In genomic region chr6:131353352-131353919, GRCm38 (mm10) we compare ENCODE assay signal across 8 mouse cellular contexts. TPM values are rescaled to one million over a fixed set of nuclear protein-coding genes. Genes with fewer than 3 reads are reported as not detected.
DNase-seq lines count a peak whose midpoint lies in the region; ATAC-seq and TF ChIP-seq lines count a peak whose summit lies in the region.

Gene Styk1 (minus strand): TSS chr6:131353597.

- H3K4me2 ChIP-seq in hindbrain, embryonic 12.5 days (replicated peaks), result peak within 1 kb of the TSS; percentile 54
- peak within 1 kb of the TSS; percentile 54 for H3K4me2 ChIP-seq in lung, postnatal 0 days (replicated peaks; ENCODE audit: low read depth, low read length)

- no peaks in the 10 kb centered on the region for H3K36me3 ChIP-seq in hindbrain, embryonic 12.5 days
- H3K36me3 ChIP-seq in lung, postnatal 0 days (ENCODE audit: insufficient read depth, low read length), result no peaks in the 10 kb centered on the region

- TF ChIP-seq CTCF in lung, postnatal 0 days (IDR thresholded peaks at IDR 0.05), result peak; percentile 89

- no peak within 1 kb of the TSS; the same call in 1 of the 2 replicates for H3K9ac ChIP-seq in hindbrain, embryonic 12.5 days
- no peak within 1 kb of the TSS for H3K9ac ChIP-seq in lung, postnatal 0 days (replicated peaks; ENCODE audit: low read depth)

- peak; percentile 81 for ATAC-seq in hindbrain, embryonic 12.5 days (ENCODE audit: low FRiP score)
- peak; percentile 89 for ATAC-seq in lung, postnatal 0 days

- H3K9me3 ChIP-seq in hindbrain, embryonic 12.5 days (replicated peaks), result no peaks in the 10 kb centered on the region
- H3K9me3 ChIP-seq in lung, postnatal 0 days (ENCODE audit: low read length), result no peaks in the 10 kb centered on the region

- H3K4me3 ChIP-seq in hindbrain, embryonic 12.5 days, result peak within 1 kb of the TSS; percentile 18
- peak within 1 kb of the TSS; percentile 16; the same call in 1 of the 2 replicates for H3K4me3 ChIP-seq in lung, postnatal 0 days (ENCODE audit: low read depth, low read length)

- whole genome bisulfite sequencing in hindbrain, embryonic 12.5 days, result 2% methylated on average over 16 of the region's 16 CpGs
- WGBS in lung, postnatal 0 days, result under 1% methylated on average over 16 of the region's 16 CpGs

- TF ChIP-seq EP300 in lung, postnatal 0 days (IDR thresholded peaks at IDR 0.05), result no peak

- H3K4me1 ChIP-seq in hindbrain, embryonic 12.5 days, result no peaks in the 10 kb centered on the region
- no peaks in the 10 kb centered on the region for H3K4me1 ChIP-seq in lung, postnatal 0 days (ENCODE audit: insufficient read depth, low read depth, low read length)

- peak; percentile 68 for DNase-seq in MN1 (ENCODE audit: low spot score)
- peak; percentile 62 for DNase-seq in cerebellum, adult 9-11 months
- DNase-seq in frontal cortex, postnatal 10 days (ENCODE audit: low spot score in 2 of 2), result peak; percentile 69 to 79
- DNase-seq in layer of hippocampus, postnatal 10 days (ENCODE audit: low spot score in 2 of 2), result peak; percentile 84 to 89
- DNase-seq in lung, postnatal 0 days (ENCODE audit: low spot score), result peak; percentile 92
- DNase-seq in ovary, postnatal 14 days (ENCODE audit: low spot score), result peak; percentile 58
- peak; percentile 81 for DNase-seq in thymus, postnatal 14 days

- H3K27ac ChIP-seq in hindbrain, embryonic 12.5 days, result no peak within 1 kb of the TSS
- H3K27ac ChIP-seq in lung, postnatal 0 days (ENCODE audit: low read length), result no peak within 1 kb of the TSS

- H3K27me3 ChIP-seq in hindbrain, embryonic 12.5 days, result no peaks in the 10 kb centered on the region
- H3K27me3 ChIP-seq in lung, postnatal 0 days (replicated peaks; ENCODE audit: insufficient read depth, low read length), result no peaks in the 10 kb centered on the region; the same call in 1 of the 2 replicates

RNA-seq across cellular contexts. Expression of gene Styk1, which starts in this region (rescaled TPM):
- 1.5 and 2.2 TPM in 2 replicates for polyA plus RNA-seq in hindbrain, embryonic 12.5 days (2016; fragmentation: Nextera tagmentation; extraction: Ambion mirVana)
- total RNA-seq in layer of hippocampus, postnatal 10 days (2021), result 1 to 10 TPM; 6.4 to 7.3 TPM
- 0.45 and 0.51 TPM in 2 replicates for polyA plus RNA-seq in lung, postnatal 0 days (2015; fragmentation: Nextera tagmentation; extraction: Ambion mirVana)

Comparison
In these comparisons a context has a peak if more than half of its experiments do, and no peak if none do; other contexts are left out.
1. Peak in DNase-seq, ATAC-seq, H3K4me3 ChIP-seq and H3K4me2 ChIP-seq in lung, postnatal 0 days; RNA of the gene not detected or under 1 TPM.